Mouse (Mus musculus) CH12.LX (cell line): Measurements from ENCODE around the gene Bmpr1a. TPM values are rescaled to one million over a fixed set of nuclear protein-coding genes. Genes with fewer than 3 reads are reported as not detected.

Experiments used
- DNase-seq: peaks from one replicate; pipeline ENCODE4 v3.0.0-alpha.2; 2013; ENCODE audit errors: extremely low read depth
- H3K27ac ChIP-seq: 2 replicates; pipeline ENCODE4 v1.5.1; 2012; ENCODE audit warnings: low read depth, mild to moderate bottlenecking, control low read depth, moderate library complexity; ENCODE audit not compliant: insufficient read depth
- H3K27me3 ChIP-seq: replicated peaks from 2 replicates; pipeline ENCODE3; 2012; ENCODE audit warnings: inconsistent platforms
- H3K36me3 ChIP-seq, 2 experiments: replicated peaks in 1 of 2; 2 replicates each; pipeline versions ENCODE3 to v1.6.1; 2012; ENCODE audit warnings: inconsistent platforms in 1 of 2, low read length in 1 of 2, mild to moderate bottlenecking in 1 of 2, mixed read lengths in 1 of 2, moderate library complexity in 1 of 2; ENCODE audit not compliant: control insufficient read depth in 1 of 2, insufficient read depth in 1 of 2
- H3K4me1 ChIP-seq, 2 experiments: 2 replicates each; pipeline ENCODE4 v1.6.1; 2012; ENCODE audit warnings: inconsistent platforms in 1 of 2, moderate library complexity in 1 of 2; ENCODE audit not compliant: insufficient read depth in 2 of 2, control insufficient read depth in 1 of 2
- H3K4me2 ChIP-seq: 2 replicates; pipeline ENCODE4 v1.6.1; 2012; ENCODE audit warnings: low read depth, mild to moderate bottlenecking, control low read depth; ENCODE audit not compliant: poor library complexity, insufficient read depth, severe bottlenecking
- H3K4me3 ChIP-seq, 3 experiments: fragments of 150-350 bp in 1 of 3; sonication (generic) in 1 of 3; replicated peaks in 1 of 3; 2 replicates each; pipeline versions ENCODE3 to v1.5.1; 2011 to 2012; ENCODE audit warnings: low read depth in 2 of 3, low read length in 2 of 3, mild to moderate bottlenecking in 2 of 3, moderate library complexity in 2 of 3, control low read depth in 1 of 3, improper control_type of control experiment in 1 of 3, inconsistent platforms in 1 of 3, mixed read lengths in 1 of 3; ENCODE audit not compliant: poor library complexity in 1 of 3
- H3K79me2 ChIP-seq: replicated peaks from 2 replicates; pipeline ENCODE4 v1.6.1; 2012; ENCODE audit warnings: mild to moderate bottlenecking, moderate library complexity; ENCODE audit not compliant: control insufficient read depth, poor library complexity, insufficient read depth, severe bottlenecking; ENCODE audit errors: extremely low read depth
- H3K9ac ChIP-seq: 2 replicates; pipeline ENCODE4 v1.6.1; 2012; ENCODE audit warnings: low read depth, mild to moderate bottlenecking, control low read depth, moderate library complexity; ENCODE audit not compliant: insufficient read depth
- H3K9me3 ChIP-seq: replicated peaks from 2 replicates; pipeline ENCODE3; 2012; ENCODE audit warnings: low read length, inconsistent platforms, mixed read lengths
- CHD2 ChIP-seq: IDR thresholded peaks from 2 replicates; pipeline ENCODE4 v1.6.1; 2011; ENCODE audit warnings: low read length, improper control_type of control experiment
- HCFC1 ChIP-seq: IDR thresholded peaks from 2 replicates; pipeline ENCODE4 v1.6.1; 2012; ENCODE audit warnings: low read depth, mild to moderate bottlenecking, inconsistent platforms, low read length, improper control_type of control experiment
- KAT2A ChIP-seq: IDR thresholded peaks from 2 replicates; pipeline ENCODE4 v1.6.1; 2012; ENCODE audit warnings: low read length, improper control_type of control experiment, inconsistent platforms; ENCODE audit not compliant: insufficient replicate concordance
- MAZ ChIP-seq: IDR thresholded peaks from 2 replicates; pipeline ENCODE4 v1.6.1; 2012; ENCODE audit warnings: low read depth, mild to moderate bottlenecking, inconsistent platforms, low read length, improper control_type of control experiment, moderate library complexity
- TCF12 ChIP-seq: IDR thresholded peaks from 2 replicates; pipeline ENCODE4 v1.6.1; 2014; ENCODE audit warnings: low read depth, mild to moderate bottlenecking, inconsistent platforms, low read length, improper control_type of control experiment
- dilution Hi-C: fragments of 300-500 bp; cut with MboI; formaldehyde crosslinking; loops from 2 replicates; pipeline ENCODE4 v1.14.3; 2020; ENCODE audit warnings: low sequenced_read_pairs; ENCODE audit not compliant: extremely low pct_unique_long_range_greater_than_20kb, extremely low pct_ligation_motif_present
- in situ Hi-C: fragments of 300-500 bp; cut with MboI; formaldehyde crosslinking; loops from 3 replicates; pipeline ENCODE4 v1.14.3; 2019; ENCODE audit warnings: low sequenced_read_pairs, low pct_ligation_motif_present, low pct_unique_long_range_greater_than_20kb, mixed read lengths
- polyA plus RNA-seq: library from polyadenylated mRNA; unstranded; fragments of >175 nt; gene quantifications from 2 replicates; pipeline ENCODE4 v1.2.1, GENCODE M21; 2012; ENCODE audit warnings: low read depth; ENCODE audit not compliant: insufficient read length
- total RNA-seq, 2 experiments: library from RNA; depleted of rRNA; stranded (reverse); fragments of 300-350 nt in 1 of 2; fragments of >200 nt in 1 of 2; gene quantifications; 2 replicates each; pipeline ENCODE4 v1.2.3; 2012 to 2014

Bmpr1a gene
- total and polyA plus RNA-seq, 3 experiments: 26.2 to 46.7 (median 30.1) TPM

DNA sequence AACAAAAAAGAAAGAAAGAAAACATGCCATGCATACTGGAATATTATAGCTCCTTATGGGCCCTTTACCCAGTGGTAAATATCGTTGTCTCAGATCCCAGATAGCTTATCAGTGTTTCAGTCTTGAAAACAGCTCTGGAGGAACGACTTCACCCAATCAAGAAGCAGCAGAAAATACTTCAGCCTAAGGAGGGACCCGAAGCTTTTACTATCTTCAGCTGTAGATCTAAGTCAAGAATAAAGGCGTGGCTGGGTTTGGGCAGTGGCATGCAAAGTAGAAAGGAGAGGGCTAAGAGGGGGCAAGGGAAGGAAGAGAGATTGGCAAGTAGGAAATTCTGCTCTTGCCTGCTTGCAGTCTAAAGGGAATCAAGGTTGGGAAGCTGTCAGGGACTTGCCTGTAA, 141.0 kb downstream of the Bmpr1a start:
- H3K9ac ChIP-seq: no peak overlapping the region
- no peaks in the 10 kb centered on the region for H3K79me2 ChIP-seq
- no peak overlapping the region for H3K4me3 ChIP-seq
- in situ Hi-C loops (no loop called here), dilution Hi-C loops (no loop called here)
- no peaks in the 10 kb centered on the region for H3K36me3 ChIP-seq
- no peak for DNase-seq
- H3K9me3 ChIP-seq: peaks cover 19% of the 10 kb centered on the region
- H3K4me1 ChIP-seq: 0 out of 4 replicates have a peak, but pooled peaks cover 0 to 3% of the 10 kb centered on the region in 2 experiments
- H3K4me2 ChIP-seq: no peak overlapping the region
- no peak overlapping the region for H3K27ac ChIP-seq
- no peaks in the 10 kb centered on the region for H3K27me3 ChIP-seq
- TF ChIP-seq KAT2A (no peak), HCFC1 (no peak), CHD2 (no peak), TCF12 (no peak), MAZ (no peak)

Other genes with a start within 250 kb of the Bmpr1a start
- 13.4 and 13.9 TPM in 2 replicates for gene Shld2, start 192.8 kb downstream of the Bmpr1a start, total RNA-seq (2012; rRNA removed)
- gene Shld2, start 192.8 kb downstream of the Bmpr1a start, total RNA-seq (2014; rRNA removed): 21.8 and 24.1 TPM in 2 replicates
- gene Shld2, start 192.8 kb downstream of the Bmpr1a start, polyA plus RNA-seq: 11.4 and 12.0 TPM in 2 replicates
- 87.3 and 89.9 TPM in 2 replicates for gene Glud1, start 192.6 kb downstream of the Bmpr1a start, total RNA-seq (2012; rRNA removed)
- 116 and 118 TPM in 2 replicates for gene Glud1, start 192.6 kb downstream of the Bmpr1a start, total RNA-seq (2014; rRNA removed)
- gene Glud1, start 192.6 kb downstream of the Bmpr1a start, polyA plus RNA-seq: 134 and 143 TPM in 2 replicates
- not detected in 2 replicates for gene Fam25c, start 147.9 kb downstream of the Bmpr1a start, total RNA-seq (2012; rRNA removed)
- not detected in 2 replicates for gene Fam25c, start 147.9 kb downstream of the Bmpr1a start, total RNA-seq (2014; rRNA removed)
- not detected in 2 replicates for gene Fam25c, start 147.9 kb downstream of the Bmpr1a start, polyA plus RNA-seq
- gene Sncg, start 128.6 kb downstream of the Bmpr1a start, total RNA-seq (2012; rRNA removed): 0.21 and 0.50 TPM in 2 replicates
- 0.50 TPM in 1 of 2 replicates, not detected in the other for gene Sncg, start 128.6 kb downstream of the Bmpr1a start, total RNA-seq (2014; rRNA removed)
- 0.27 TPM in 1 of 2 replicates, not detected in the other for gene Sncg, start 128.6 kb downstream of the Bmpr1a start, polyA plus RNA-seq
- 0.04 TPM in 1 of 2 replicates, not detected in the other for gene Mmrn2, start 127.9 kb downstream of the Bmpr1a start, total RNA-seq (2012; rRNA removed)
- not detected in 2 replicates for gene Mmrn2, start 127.9 kb downstream of the Bmpr1a start, total RNA-seq (2014; rRNA removed)
- 0.06 and 0.10 TPM in 2 replicates for gene Mmrn2, start 127.9 kb downstream of the Bmpr1a start, polyA plus RNA-seq
- 0.80 and 1.6 TPM in 2 replicates for gene 9230112D13Rik, start 19.5 kb upstream of the Bmpr1a start, total RNA-seq (2012; rRNA removed)
- 1.7 and 2.6 TPM in 2 replicates for gene 9230112D13Rik, start 19.5 kb upstream of the Bmpr1a start, total RNA-seq (2014; rRNA removed)
- gene 9230112D13Rik, start 19.5 kb upstream of the Bmpr1a start, polyA plus RNA-seq: 1.4 and 1.9 TPM in 2 replicates
- gene Ldb3, start 85.3 kb upstream of the Bmpr1a start, total RNA-seq (2012; rRNA removed): 0.04 and 0.08 TPM in 2 replicates
- 0.04 TPM in 1 of 2 replicates, not detected in the other for gene Ldb3, start 85.3 kb upstream of the Bmpr1a start, total RNA-seq (2014; rRNA removed)
- not detected in 2 replicates for gene Ldb3, start 85.3 kb upstream of the Bmpr1a start, polyA plus RNA-seq
- gene Opn4, start 96.8 kb upstream of the Bmpr1a start, total RNA-seq (2012; rRNA removed): not detected in 2 replicates
- gene Opn4, start 96.8 kb upstream of the Bmpr1a start, total RNA-seq (2014; rRNA removed): not detected in 2 replicates
- gene Opn4, start 96.8 kb upstream of the Bmpr1a start, polyA plus RNA-seq: not detected in 2 replicates
- gene Wapl, start 170.6 kb upstream of the Bmpr1a start, total RNA-seq (2012; rRNA removed): 114 and 119 TPM in 2 replicates
- 77.7 and 89.5 TPM in 2 replicates for gene Wapl, start 170.6 kb upstream of the Bmpr1a start, total RNA-seq (2014; rRNA removed)
- gene Wapl, start 170.6 kb upstream of the Bmpr1a start, polyA plus RNA-seq: 79.2 and 90.6 TPM in 2 replicates